Mouse (Mus musculus) liver, embryonic 12.5 days (tissue): ENCODE measurements around the gene Mrpl48. TPM values are rescaled to one million over a fixed set of nuclear protein-coding genes. Genes with fewer than 3 reads are reported as not detected.

ENCODE experiments used
- ATAC-seq: fragments of 200-750 bp; cut with Nextera tagmentation; 2 replicates; pipeline ENCODE4 v1.8.0; 2017; ENCODE audit warnings: moderate number of reproducible peaks, mild to moderate bottlenecking, moderate library complexity
- H3K27ac ChIP-seq: fragments of 300-500 bp; sonication (generic); 2 replicates; pipeline ENCODE4 v1.5.1; 2016; ENCODE audit warnings: mild to moderate bottlenecking
- H3K27me3 ChIP-seq: fragments of 300-500 bp; sonication (generic); replicated peaks from 2 replicates; pipeline ENCODE4 v1.6.1; 2016; ENCODE audit warnings: mild to moderate bottlenecking, moderate library complexity
- H3K36me3 ChIP-seq: fragments of 300-500 bp; sonication (generic); 2 replicates; pipeline ENCODE4 v1.6.1; 2016; ENCODE audit warnings: mild to moderate bottlenecking, moderate library complexity
- H3K4me1 ChIP-seq: fragments of 300-500 bp; sonication (generic); 2 replicates; pipeline ENCODE4 v1.6.1; 2016
- H3K4me2 ChIP-seq: fragments of 300-500 bp; sonication (generic); 2 replicates; pipeline ENCODE4 v1.6.1; 2016; ENCODE audit warnings: mild to moderate bottlenecking, moderate library complexity
- H3K4me3 ChIP-seq: fragments of 300-500 bp; sonication (generic); 2 replicates; pipeline ENCODE4 v1.5.1; 2016; ENCODE audit warnings: mild to moderate bottlenecking, moderate library complexity
- H3K9ac ChIP-seq: fragments of 300-500 bp; sonication (generic); 2 replicates; pipeline ENCODE4 v1.6.1; 2016; ENCODE audit warnings: mild to moderate bottlenecking, moderate library complexity
- H3K9me3 ChIP-seq: fragments of 300-500 bp; sonication (generic); replicated peaks from 2 replicates; pipeline ENCODE4 v1.6.1; 2016; ENCODE audit warnings: mild to moderate bottlenecking, moderate library complexity
- WGBS: fragments of 180-500 bp; shearing (Covaris S2); methylation state at CpG from one replicate; pipeline ENCODE4 v1.1.7; 2016; ENCODE audit not compliant: insufficient replicate concordance; 5-methylcytosine and 5-hydroxymethylcytosine counted together
- polyA plus RNA-seq: library from polyadenylated mRNA; unstranded; fragments of >200 nt; fragmentation: Nextera tagmentation; extraction: Ambion mirVana; gene quantifications from 2 replicates; pipeline ENCODE4 v1.2.1, GENCODE M21; 2016

Mrpl48 gene
- polyA plus RNA-seq, 1 experiment from 2014 or later = 56.3 TPM

DNA sequence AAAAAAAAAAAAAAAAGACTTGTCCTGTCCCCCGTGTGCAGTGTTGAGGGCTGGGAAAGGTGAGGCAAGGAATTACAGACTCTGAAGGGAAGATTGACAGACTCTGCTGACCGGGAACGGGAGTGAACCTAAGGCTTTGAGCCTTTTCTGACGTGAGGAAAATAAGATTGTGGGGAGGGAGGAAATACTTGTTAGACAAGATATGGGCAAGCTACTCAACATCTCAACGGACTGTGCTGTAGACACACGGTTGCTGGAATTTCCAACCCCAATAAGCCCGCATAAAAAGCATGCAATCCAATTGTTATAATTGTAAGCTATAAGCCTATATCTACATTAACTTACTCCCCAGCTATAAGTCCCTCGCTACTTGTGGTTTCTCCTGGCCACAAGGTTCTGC, 83.4 kb downstream of the Mrpl48 start:
- Histone ChIP-seq H3K36me3 (no peaks in the 10 kb centered on the region), H3K9ac (no peak overlapping the region), H3K4me3 (no peak overlapping the region), H3K4me1 (no peaks in the 10 kb centered on the region), H3K4me2 (no peak overlapping the region), H3K9me3 (no peaks in the 10 kb centered on the region), H3K27ac (no peak overlapping the region), H3K27me3 (no peaks in the 10 kb centered on the region)
- WGBS = 40% methylated on average over 8 of the region's 8 CpGs
- no peak for ATAC-seq

DNA sequence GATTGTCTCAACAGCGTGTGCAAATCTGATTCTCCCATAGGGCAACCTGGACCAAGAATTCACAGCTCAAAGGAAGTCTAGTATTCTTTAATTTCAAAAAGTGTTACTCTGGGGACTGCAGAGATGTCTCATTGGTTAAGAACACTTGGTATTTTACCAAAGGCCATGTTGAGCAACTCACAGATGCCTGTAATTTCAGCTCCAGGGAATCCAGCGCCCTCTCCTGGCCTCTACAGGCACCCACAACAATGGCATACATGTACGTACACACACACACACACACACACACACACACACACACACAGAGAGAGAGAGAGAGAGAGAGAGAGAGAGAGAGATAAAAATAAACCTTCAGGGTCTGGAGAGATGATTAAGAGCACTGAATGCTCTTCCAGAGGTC, 85.9 kb downstream of the Mrpl48 start:
- Histone ChIP-seq H3K9me3 (no peaks in the 10 kb centered on the region), H3K27ac (no peak overlapping the region), H3K4me1 (no peaks in the 10 kb centered on the region), H3K9ac (no peak overlapping the region), H3K27me3 (no peaks in the 10 kb centered on the region), H3K4me2 (no peak overlapping the region), H3K36me3 (no peaks in the 10 kb centered on the region), H3K4me3 (no peak overlapping the region)
- 64% methylated on average over 3 of the region's 3 CpGs for WGBS
- no peak for ATAC-seq

DNA sequence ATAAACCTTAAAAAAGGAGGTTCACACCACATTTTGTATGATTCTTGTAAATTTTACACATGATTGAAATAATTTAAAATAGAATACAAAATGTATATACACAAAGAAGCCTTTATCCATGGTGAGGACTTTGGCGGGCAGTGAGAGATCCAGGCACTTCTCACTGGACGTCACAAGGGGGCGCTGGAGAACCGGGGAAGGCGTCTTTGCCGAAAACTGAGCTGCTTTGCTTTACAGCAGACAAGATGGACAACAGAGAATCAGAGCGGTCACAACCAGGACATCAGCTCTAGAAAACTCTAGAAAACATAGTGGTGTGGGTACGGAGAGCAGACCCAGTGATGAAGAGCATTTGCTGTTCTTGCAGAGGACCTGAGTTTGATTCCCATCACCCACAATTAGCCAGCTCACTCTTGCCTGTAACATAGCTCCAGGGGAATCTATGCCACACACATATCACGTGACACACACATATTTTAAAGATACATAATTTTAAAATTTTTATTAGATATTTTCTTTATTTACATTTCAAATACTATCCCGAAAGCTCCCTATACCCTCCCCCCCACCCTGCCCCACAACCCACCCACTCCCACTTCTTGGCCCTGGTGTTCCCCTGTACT, 87.3 kb downstream of the Mrpl48 start:
- no peak for ATAC-seq
- no peak overlapping the region for H3K4me2 ChIP-seq
- no peaks in the 10 kb centered on the region for H3K4me1 ChIP-seq
- H3K27me3 ChIP-seq = no peaks in the 10 kb centered on the region
- H3K9ac ChIP-seq = no peak overlapping the region
- no peak overlapping the region for H3K4me3 ChIP-seq
- H3K9me3 ChIP-seq = no peaks in the 10 kb centered on the region
- H3K27ac ChIP-seq = no peak overlapping the region
- WGBS = 21% methylated on average over 10 of the region's 10 CpGs
- H3K36me3 ChIP-seq = no peaks in the 10 kb centered on the region

DNA sequence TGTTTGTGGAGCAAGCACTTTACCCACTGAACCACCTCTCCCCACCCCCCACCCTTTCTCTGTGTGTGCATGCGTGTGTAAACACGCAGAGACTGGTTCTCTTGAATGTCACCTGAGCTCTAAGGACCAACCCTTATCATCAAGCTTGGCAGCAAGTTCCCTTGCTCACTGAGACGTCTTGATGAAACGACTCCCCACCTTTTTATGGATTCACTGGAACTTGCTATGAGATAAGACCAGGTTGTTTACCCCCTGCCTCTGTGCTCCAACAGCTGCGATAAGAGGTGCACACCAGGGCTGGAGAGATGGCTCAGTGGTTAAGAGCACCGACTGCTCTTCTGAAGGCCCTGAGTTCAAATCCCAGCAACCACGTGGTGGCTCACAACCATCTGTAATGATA, 87.9 kb downstream of the Mrpl48 start:
- 48% methylated on average over 7 of the region's 7 CpGs for WGBS

DNA sequence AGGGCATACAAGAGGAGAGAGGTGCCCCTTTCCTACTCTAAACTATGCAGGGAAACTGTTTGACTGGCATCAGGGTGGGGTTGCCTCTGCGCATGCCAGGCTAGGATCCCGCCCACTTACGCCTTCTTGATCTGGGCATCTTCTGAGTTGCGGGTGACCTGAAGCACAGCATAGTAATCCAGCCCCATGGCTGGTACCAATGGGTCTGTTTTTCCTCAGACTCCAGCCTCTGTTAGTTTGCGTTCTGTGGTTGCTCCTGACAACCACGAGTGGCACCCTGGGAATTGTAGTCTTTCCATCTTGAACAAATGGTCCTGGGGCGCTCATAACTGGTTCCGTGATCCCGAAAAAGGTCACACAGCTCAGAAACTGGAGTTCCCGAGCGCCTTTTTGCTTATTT, 93.5 kb downstream of the Mrpl48 start, which contains the start of gene Dnajb13:
Dnajb13 (minus strand) TSS at position 388 of the 400 bp plus-strand sequence.
- peaks cover 49% of the 10 kb centered on the region for H3K27me3 ChIP-seq
- no peak within 1 kb of the TSS for H3K4me2 ChIP-seq
- no peaks in the 10 kb centered on the region for H3K4me1 ChIP-seq
- 50% methylated on average over 11 of the region's 11 CpGs for WGBS
- no peaks in the 10 kb centered on the region for H3K9me3 ChIP-seq
- no peak within 1 kb of the TSS for H3K4me3 ChIP-seq
- H3K9ac ChIP-seq = no peak within 1 kb of the TSS
- no peak for ATAC-seq
- H3K27ac ChIP-seq = no peak within 1 kb of the TSS
- no peaks in the 10 kb centered on the region for H3K36me3 ChIP-seq

More for the DNA sequence above, 87.9 kb downstream of the Mrpl48 start:
- no peak for ATAC-seq
- Histone ChIP-seq H3K36me3 (no peaks in the 10 kb centered on the region), H3K4me1 (no peaks in the 10 kb centered on the region), H3K9ac (no peak overlapping the region), H3K27me3 (no peaks in the 10 kb centered on the region), H3K9me3 (no peaks in the 10 kb centered on the region), H3K4me3 (no peak overlapping the region), H3K4me2 (no peak overlapping the region), H3K27ac (no peak overlapping the region)

DNA sequence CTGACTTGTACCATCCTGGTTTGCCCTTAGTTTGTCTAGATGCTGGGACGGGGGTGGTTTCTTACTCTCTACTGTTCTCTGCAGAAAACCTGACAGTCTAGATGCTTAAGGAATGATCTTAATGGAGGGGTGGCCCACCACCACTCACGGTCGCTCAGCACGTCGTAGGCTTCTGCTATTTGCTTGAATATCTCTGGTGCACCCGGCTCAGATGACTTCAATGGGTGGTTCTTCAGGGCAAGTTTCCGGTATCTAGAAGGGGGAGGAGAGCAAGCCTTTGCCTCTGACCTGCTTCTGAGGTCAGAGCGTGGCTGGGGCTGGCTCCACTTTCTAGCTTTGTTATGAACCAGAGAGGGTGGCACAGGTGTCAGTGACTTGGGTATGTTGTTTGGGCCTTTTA, 96.5 kb downstream of the Mrpl48 start:
- Histone ChIP-seq H3K4me2 (no peak overlapping the region), H3K9ac (no peak overlapping the region), H3K9me3 (no peaks in the 10 kb centered on the region), H3K4me3 (no peak overlapping the region), H3K27ac (no peak overlapping the region), H3K27me3 (peaks cover 62% of the 10 kb centered on the region), H3K36me3 (no peaks in the 10 kb centered on the region), H3K4me1 (0 out of 2 replicates have a peak, but pooled peaks cover 2% of the 10 kb centered on the region)
- WGBS = 53% methylated on average over 8 of the region's 8 CpGs
- ATAC-seq = no peak

DNA sequence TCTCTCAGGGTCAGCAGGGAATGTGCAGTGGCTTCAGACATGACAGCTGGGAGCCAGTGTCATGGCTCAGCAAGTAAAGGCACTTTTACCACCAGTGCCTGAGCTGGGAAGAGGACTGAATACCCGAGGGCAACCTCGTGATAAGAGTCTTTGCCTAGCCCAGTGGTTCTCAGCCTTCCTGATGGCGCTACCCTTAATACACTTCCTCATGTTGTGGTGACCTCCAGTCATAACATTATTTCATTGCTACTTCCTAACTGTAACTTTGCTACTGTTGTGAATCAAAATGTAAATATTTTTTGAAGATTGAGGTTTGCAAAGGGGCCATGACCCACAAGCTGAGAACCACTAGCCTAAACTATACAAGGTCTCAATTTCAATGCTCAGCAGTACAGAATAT, 99.4 kb downstream of the Mrpl48 start:
- H3K9me3 ChIP-seq = no peaks in the 10 kb centered on the region
- H3K27me3 ChIP-seq = peaks cover 49% of the 10 kb centered on the region
- H3K4me3 ChIP-seq = no peak overlapping the region
- WGBS = 23% methylated on average over 3 of the region's 3 CpGs
- ATAC-seq = no peak
- peaks cover 16% of the 10 kb centered on the region for H3K4me1 ChIP-seq
- no peak overlapping the region for H3K9ac ChIP-seq
- H3K36me3 ChIP-seq = no peaks in the 10 kb centered on the region
- H3K27ac ChIP-seq = no peak overlapping the region
- H3K4me2 ChIP-seq = no peak overlapping the region

DNA sequence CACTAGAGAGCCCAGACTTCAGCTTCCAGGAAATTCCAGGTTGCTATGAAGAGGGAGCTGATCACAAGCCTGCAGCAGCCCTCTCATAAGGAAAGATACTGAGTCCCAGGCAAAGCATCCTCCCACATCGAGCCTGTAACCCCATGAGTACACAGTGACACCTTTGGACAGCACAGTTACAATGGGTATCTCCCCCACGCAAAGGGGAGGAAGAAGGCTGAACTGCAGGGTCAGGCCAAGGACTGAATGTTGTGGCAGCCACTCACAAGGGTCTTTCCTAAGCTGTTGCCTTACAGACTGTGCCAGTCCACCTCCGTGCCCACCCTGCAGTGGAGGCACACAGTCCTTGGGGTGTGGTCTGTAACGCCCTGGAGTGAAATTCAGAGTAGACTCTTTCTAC, 101.6 kb downstream of the Mrpl48 start:
- no peak for ATAC-seq

DNA sequence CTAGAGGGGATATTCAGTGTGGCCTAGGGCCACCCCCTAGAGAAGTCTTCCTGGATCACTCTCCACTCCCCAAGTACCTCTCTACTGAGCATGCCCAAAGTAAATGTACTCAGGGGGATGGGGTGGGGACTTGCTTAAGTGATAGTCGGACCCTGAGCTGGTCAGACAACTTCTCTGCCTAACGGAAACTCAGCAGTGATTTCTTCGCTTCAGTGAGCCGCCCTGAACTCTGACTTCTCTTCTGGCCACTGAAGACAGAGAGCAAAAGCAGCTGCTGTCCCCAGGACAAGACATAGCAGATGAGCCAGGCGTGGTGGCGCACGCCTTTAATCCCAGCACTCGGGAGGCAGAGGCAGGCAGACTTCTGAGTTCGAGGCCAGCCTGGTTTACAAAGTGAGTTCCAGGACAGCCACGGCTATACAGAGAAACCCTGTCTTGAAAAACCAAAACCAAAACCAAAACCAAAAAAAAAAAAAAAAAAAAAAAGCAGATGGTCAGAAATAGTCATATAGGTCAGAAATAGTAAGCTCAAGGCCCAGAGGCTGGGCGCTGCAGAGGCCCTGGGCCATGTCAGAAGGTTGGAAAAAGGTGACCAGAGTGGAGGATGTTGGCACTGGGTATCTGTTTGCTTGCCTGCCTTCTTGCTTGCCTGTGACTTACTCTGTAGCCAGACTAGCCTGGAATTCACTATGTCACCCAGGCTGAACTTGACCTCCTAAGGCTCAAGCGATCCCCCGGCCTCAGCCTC, 103.2 kb downstream of the Mrpl48 start:
- ATAC-seq = no peak
- WGBS = 75% methylated on average over 13 of the region's 13 CpGs
- Histone ChIP-seq H3K4me1 (peaks cover 53% of the 10 kb centered on the region), H3K27ac (no peak overlapping the region), H3K4me2 (no peak overlapping the region), H3K4me3 (no peak overlapping the region), H3K9me3 (no peaks in the 10 kb centered on the region), H3K36me3 (peaks cover 8% of the 10 kb centered on the region), H3K9ac (no peak overlapping the region), H3K27me3 (peaks cover 15% of the 10 kb centered on the region)

More for the DNA sequence above, 101.6 kb downstream of the Mrpl48 start:
- peaks cover 28% of the 10 kb centered on the region for H3K27me3 ChIP-seq
- 64% methylated on average over 4 of the region's 4 CpGs for WGBS
- no peak overlapping the region for H3K9ac ChIP-seq
- H3K9me3 ChIP-seq = no peaks in the 10 kb centered on the region
- H3K27ac ChIP-seq = no peak overlapping the region
- H3K4me2 ChIP-seq = no peak overlapping the region
- H3K36me3 ChIP-seq = no peaks in the 10 kb centered on the region
- H3K4me1 ChIP-seq = peaks cover 38% of the 10 kb centered on the region
- H3K4me3 ChIP-seq = no peak overlapping the region

DNA sequence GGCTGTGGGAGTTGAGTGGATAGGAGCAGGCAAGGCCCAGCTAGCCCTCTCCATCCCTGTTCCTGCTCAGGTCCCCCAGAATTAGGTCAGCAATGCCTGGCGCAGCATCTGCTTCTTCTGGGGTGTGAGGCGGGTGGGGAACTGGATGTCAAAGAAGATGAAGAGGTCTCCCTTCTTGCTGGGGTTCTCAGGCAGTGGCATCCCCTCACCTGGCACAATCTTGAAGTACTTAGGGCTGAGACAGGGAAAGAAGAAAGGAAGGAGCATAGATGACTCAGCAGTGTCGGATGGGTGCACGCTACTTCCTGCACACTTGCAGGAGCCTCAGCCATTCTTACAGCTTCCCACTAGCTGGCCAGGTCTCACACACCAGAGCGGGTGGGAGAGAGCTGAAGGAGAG, 105.0 kb downstream of the Mrpl48 start:
- Histone ChIP-seq H3K27me3 (peaks cover 3% of the 10 kb centered on the region; the same call in 1 of the 2 replicates), H3K36me3 (peaks cover 27% of the 10 kb centered on the region), H3K9me3 (no peaks in the 10 kb centered on the region), H3K27ac (peak overlapping the region; percentile 84), H3K4me3 (no peak overlapping the region), H3K4me1 (peaks cover 72% of the 10 kb centered on the region), H3K4me2 (no peak overlapping the region), H3K9ac (0 out of 2 replicates have a peak overlapping the region, but pooled peaks have one; percentile 39)
- ATAC-seq = peak; percentile 13; the same call in 1 of the 2 replicates
- 39% methylated on average over 5 of the region's 5 CpGs for WGBS

DNA sequence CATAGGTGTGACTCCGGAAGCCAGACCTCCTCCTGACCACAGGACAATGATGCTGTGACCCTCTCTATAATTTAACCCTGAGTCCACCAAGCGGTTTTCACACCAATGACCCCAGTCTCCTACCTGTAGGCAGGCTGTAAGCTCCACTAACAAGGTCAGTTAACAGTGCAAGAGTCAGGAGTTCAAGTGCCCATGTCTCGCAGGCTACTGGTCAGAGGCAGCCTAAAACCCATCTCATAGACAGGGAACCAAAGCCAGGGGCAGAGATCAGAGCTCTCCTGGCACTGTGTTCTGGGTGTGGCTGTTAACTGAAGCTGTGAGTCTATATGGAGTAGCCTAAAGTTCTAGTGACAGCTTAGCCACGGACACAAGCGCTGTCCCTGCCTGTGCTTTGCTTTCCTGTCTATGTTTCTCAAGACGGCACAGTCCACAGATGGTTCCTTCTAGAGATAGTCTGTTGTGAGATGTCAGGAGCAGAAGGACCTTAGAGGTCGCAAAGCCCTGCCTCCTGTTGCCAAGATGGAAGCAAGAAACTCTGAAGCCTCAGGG, 105.7 kb downstream of the Mrpl48 start:
- H3K9me3 ChIP-seq = no peaks in the 10 kb centered on the region
- H3K9ac ChIP-seq = peak overlapping the region; percentile 39
- H3K27me3 ChIP-seq = no peaks in the 10 kb centered on the region
- H3K27ac ChIP-seq = peak overlapping the region; percentile 84
- no peak overlapping the region for H3K4me3 ChIP-seq
- ATAC-seq = peak; percentile 17
- peaks cover 33% of the 10 kb centered on the region for H3K36me3 ChIP-seq
- WGBS = 56% methylated on average over 7 of the region's 7 CpGs
- peaks cover 78% of the 10 kb centered on the region for H3K4me1 ChIP-seq
- no peak overlapping the region for H3K4me2 ChIP-seq

DNA sequence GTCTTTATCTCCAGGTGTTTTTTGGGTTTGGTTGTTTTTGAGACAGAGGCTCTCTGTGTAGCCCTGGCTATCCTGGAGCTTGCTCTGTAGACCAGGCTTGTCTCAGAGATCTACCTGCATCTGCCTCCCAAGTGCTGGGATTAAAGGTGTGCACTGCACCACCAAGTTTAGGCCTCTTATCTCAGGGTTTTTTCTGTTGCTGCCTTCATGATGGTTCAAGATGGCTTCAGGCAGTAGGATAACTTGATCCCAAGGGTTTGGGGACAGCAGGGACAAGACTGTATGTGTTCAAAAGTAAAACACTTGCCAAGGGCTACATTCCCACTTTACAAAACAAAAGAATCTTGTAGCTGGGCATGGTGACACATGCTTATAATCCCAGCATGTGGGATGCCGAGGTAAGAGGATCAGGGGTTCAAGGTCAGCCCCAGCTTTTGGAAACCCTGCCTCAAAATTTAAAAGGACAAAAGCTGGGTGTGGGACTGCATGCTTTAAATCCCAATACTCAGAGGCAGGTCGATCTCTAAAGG, 106.2 kb downstream of the Mrpl48 start:
- WGBS = 55% methylated on average over 2 of the region's 2 CpGs
- Histone ChIP-seq H3K36me3 (peaks cover 38% of the 10 kb centered on the region), H3K9ac (peak overlapping the region; percentile 39), H3K4me2 (no peak overlapping the region), H3K4me3 (no peak overlapping the region), H3K9me3 (no peaks in the 10 kb centered on the region), H3K27ac (peak overlapping the region; percentile 84), H3K27me3 (no peaks in the 10 kb centered on the region), H3K4me1 (peaks cover 83% of the 10 kb centered on the region)
- no peak for ATAC-seq
